Mouse (Mus musculus): ENCODE data around the gene Angpt4.

Angpt4 gene

DNA sequence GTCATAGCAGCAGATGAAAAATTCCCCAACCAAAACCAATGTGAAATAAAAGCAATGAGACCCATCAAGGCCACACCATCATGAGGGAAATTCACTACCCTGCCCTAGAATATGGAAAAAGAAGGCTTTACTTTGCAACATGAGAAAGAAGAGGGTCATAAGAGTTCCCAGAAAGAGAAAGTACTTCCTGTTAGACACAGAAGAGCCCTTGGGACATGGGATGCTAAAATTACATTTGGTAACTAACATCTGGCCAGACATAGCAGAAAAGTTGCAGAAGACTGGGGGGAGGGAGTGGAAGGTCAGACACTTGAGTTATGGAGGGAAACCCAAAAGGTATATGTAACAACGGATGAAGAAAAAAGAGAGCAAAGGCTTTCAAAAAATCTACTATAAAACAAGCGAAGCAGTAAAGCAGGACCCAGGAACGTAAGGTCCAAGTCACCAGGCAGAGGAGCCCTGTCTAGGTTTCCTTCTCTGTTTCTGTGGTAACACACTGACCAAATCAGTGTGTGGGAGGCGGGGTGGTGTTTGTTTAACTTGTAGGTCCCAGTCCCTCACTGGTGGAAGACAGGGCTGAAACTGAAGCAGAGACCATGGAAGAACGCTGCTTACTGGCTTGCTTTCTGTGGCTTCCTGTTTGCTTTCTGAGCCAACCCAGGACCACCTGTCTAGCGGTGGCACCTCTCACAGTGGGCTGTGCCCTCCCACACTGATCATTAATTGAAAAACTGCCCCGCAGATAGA, 74.6 kb downstream of the Angpt4 start:
- no peak for DNase-seq

DNA sequence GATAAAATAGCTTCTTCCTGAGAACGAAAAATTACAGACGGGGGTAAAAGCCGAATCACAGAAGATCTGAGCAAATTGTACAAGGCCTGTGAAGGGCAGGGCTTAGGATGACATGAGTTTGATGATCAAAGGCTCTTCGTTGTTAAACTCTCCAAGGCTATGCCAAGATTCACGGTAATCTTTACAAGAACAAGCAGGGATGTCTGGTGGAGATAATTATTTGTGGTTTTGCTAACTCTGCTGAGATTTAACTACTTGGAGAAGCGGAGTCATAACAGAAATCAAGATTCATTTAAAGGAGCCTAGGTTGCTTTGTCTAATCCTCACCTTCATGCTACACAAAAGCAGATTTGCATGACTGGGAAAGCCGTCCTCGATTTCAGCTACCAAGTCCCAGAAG, 75.9 kb downstream of the Angpt4 start:
- no peak for DNase-seq

DNA sequence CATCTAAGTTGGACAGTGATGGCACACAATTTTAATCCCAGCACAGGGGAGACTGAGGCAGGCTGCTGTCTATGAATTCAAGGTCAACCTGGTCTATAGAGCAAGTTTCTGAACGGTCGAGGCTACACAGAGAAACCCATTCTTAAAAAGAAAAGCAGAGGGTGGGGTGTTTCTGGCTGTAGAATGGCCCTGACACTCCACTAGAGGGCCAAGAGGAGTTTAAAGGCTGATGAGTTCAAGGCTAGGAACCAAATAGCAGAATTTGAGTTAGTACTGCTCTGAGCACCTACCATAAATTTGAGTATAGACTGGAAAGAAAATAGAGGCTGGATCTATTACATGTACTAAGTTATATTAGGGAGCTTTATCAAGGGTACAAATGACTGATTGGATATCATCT, 78.0 kb downstream of the Angpt4 start:
- no peak for DNase-seq

DNA sequence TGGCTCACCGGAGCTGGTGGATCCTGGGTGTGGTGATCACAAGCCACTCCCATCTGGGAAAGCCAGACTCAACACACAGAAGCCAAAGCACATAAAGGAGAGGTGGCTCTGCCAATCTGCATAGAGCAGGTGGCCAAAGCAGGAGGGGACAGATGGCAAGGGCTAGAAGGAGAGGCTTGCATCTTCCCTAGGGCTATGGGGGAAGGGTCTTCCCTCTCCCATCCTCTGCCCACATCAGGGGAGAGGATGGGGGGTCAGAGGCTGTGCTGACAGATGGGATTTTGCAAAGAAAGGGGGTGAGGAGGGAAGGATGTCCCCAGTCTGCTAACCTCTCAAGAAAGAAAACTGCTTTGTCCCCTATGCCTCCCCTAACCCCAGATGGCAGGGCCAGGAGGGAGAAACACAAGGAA, 80.0 kb downstream of the Angpt4 start:
- DNase-seq: no peak

DNA sequence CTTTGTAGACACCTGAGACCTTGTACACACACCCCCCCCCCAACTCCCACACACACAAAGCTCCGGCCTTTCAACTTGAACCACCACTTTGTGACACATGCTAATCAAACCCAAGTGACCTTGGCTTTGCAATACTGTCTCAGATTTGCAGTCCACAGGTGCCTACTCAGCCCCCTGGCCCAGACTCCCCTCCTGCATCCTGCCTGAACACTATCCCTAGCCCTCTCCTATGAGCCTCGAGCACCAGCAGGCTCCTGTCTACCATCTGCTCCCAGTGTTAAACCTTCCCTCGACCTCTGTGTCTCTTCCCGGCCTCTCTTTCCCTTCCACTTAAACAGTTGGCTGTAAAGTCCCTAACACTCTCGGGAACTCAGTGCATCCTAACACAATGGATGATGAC, 80.4 kb downstream of the Angpt4 start:
- no peak for DNase-seq

- peak; percentile 74 to 83 for DNase-seq
Measured at GRCm38 (mm10) chr2:151994350-151995122, 83.5 kb downstream of the Angpt4 start.

Data from lung, adult 18-20 months (tissue).